Mouse (Mus musculus): ENCODE data around the gene Efs. TPM values are rescaled to one million over a fixed set of nuclear protein-coding genes. Genes with fewer than 3 reads are reported as not detected.

Efs gene
- total and polyA plus RNA-seq, 2 experiments from 2014 or later: 3.9 to 22.2 TPM

- no peak overlapping the region for H3K27ac ChIP-seq (ENCODE audit: low read depth)
- 1% methylated on average over 3 of the region's 3 CpGs for WGBS
- no peak overlapping the region for H3K4me2 ChIP-seq (ENCODE audit: low read depth, low read length)
- DNase-seq (ENCODE audit: low spot score) (peak; percentile 83), ATAC-seq (ENCODE audit: insufficient read depth, low read depth) (peak; percentile 82)
- peaks cover 37% of the 10 kb centered on the region for H3K36me3 ChIP-seq (replicated peaks; ENCODE audit: control insufficient read depth, insufficient read depth, low read length)
- H3K4me3 ChIP-seq (ENCODE audit: low read depth, low read length): no peak overlapping the region
- H3K4me1 ChIP-seq (ENCODE audit: control insufficient read depth, insufficient read depth): peaks cover 3% of the 10 kb centered on the region
- TF ChIP-seq EP300 (IDR thresholded peaks at IDR 0.05; ENCODE audit: low read depth): 0 out of 2 replicates have a peak, but pooled peaks have one; percentile 44
- peak; percentile 85 for TF ChIP-seq CTCF (IDR thresholded peaks at IDR 0.05; ENCODE audit: low read depth)
- no peaks in the 10 kb centered on the region for H3K9me3 ChIP-seq (replicated peaks; ENCODE audit: control insufficient read depth, low read length)
- no peak overlapping the region for H3K9ac ChIP-seq (replicated peaks; ENCODE audit: low read depth, low read length)
- no peaks in the 10 kb centered on the region for H3K27me3 ChIP-seq (ENCODE audit: control insufficient read depth, insufficient read depth, low read length)
These were observed 25.5 kb downstream of the Efs start for GRCm38 (mm10) chr14:54900383-54900782.

DNA sequence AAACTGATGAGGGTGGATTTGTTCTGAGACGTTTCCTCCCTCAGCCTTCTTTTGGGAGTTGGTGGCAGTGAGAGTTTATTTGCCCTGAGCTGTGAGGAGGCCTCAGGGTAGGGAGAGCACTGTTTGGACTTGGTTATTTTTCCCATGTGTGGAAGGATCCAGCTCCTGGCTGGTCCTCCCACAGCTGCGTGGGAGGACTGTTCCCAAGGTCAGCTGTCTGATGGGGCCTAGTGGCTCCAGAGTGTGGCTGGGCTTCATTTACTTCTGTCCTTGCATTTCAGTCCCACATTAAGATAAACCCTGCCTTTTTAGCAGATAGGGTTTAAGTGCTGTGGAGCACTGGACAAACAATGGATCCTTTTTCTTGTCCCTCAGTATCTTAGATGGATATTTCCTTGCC is 28.5 kb downstream of the Efs start:
- DNase-seq (ENCODE audit: low spot score): no peak
- Histone ChIP-seq H3K27me3 (ENCODE audit: control insufficient read depth, insufficient read depth, low read length) (no peaks in the 10 kb centered on the region), H3K9me3 (replicated peaks; ENCODE audit: control insufficient read depth, low read length) (no peaks in the 10 kb centered on the region), H3K36me3 (replicated peaks; ENCODE audit: control insufficient read depth, insufficient read depth, low read length) (peaks cover 38% of the 10 kb centered on the region), H3K27ac (ENCODE audit: low read depth) (no peak overlapping the region), H3K4me1 (ENCODE audit: control insufficient read depth, insufficient read depth) (peaks cover 14% of the 10 kb centered on the region), H3K4me3 (ENCODE audit: low read depth, low read length) (no peak overlapping the region), H3K4me2 (ENCODE audit: low read depth, low read length) (no peak overlapping the region), H3K9ac (replicated peaks; ENCODE audit: low read depth, low read length) (peak overlapping the region; percentile 47; the same call in 1 of the 2 replicates)
- 30% methylated on average over 2 of the region's 2 CpGs for WGBS
- no peak for ATAC-seq (ENCODE audit: insufficient read depth, low read depth)
- TF ChIP-seq CTCF (IDR thresholded peaks at IDR 0.05; ENCODE audit: low read depth) (no peak), EP300 (IDR thresholded peaks at IDR 0.05; ENCODE audit: low read depth) (no peak)

DNA sequence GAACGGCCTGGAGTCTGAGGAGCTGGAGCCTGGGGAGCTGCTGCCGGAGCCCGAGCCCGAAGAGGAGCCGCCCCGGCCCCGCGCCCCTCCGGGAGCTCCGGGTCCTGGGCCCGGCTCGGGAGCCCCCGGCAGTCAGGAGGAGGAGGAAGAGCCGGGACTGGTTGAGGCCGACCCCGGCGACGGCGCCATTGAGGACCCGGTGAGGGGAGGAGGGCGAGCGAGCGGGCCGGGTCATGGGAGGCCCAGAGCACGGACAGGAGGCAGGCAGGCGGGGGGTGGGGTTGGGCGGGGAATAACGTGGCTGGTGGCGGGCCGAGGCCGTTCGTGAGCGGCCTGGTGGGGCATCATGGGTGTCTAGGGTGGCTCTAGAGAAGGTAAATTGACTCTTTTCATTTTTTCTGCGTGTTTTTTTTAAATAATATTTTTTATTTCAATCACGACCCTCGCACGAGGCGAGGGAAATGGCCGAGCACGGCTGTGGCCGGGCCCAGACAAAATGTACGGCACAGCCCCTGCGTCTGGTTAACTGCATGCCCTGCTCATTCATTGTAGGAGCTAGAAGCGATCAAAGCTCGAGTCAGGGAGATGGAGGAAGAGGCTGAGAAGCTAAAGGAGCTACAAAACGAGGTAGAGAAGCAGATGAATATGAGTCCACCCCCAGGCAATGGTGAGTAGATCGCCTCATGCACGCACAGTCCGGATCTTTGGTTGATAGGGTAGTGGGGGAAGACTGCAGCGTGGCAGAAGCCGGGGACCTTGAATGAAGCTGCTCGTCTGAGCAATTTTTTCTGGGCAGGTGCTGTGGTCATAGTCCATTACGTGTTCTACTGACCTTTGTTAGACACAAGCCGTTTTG is 31.4 kb downstream of the Efs start:
- Histone ChIP-seq H3K27me3 (ENCODE audit: control insufficient read depth, insufficient read depth, low read length) (no peaks in the 10 kb centered on the region), H3K36me3 (replicated peaks; ENCODE audit: control insufficient read depth, insufficient read depth, low read length) (peaks cover 38% of the 10 kb centered on the region), H3K9ac (replicated peaks; ENCODE audit: low read depth, low read length) (peak overlapping the region; percentile 98), H3K4me3 (ENCODE audit: low read depth, low read length) (peak overlapping the region; percentile 99), H3K9me3 (replicated peaks; ENCODE audit: control insufficient read depth, low read length) (no peaks in the 10 kb centered on the region), H3K4me2 (ENCODE audit: low read depth, low read length) (peak overlapping the region; percentile 83), H3K27ac (ENCODE audit: low read depth) (peak overlapping the region; percentile 96), H3K4me1 (ENCODE audit: control insufficient read depth, insufficient read depth) (peaks cover 14% of the 10 kb centered on the region)
- ATAC-seq (ENCODE audit: insufficient read depth, low read depth) (peak; percentile 65), DNase-seq (ENCODE audit: low spot score) (no peak)
- TF ChIP-seq CTCF (IDR thresholded peaks at IDR 0.05; ENCODE audit: low read depth): no peak
- no peak for TF ChIP-seq EP300 (IDR thresholded peaks at IDR 0.05; ENCODE audit: low read depth)
- WGBS: under 1% methylated on average over 54 of the region's 54 CpGs

- H3K4me2 ChIP-seq (ENCODE audit: low read depth, low read length): peak overlapping the region; percentile 59
- DNase-seq (ENCODE audit: low spot score): peak; percentile 100
- TF ChIP-seq CTCF (IDR thresholded peaks at IDR 0.05; ENCODE audit: low read depth) (peak; percentile 4; the same call in 1 of the 2 replicates), EP300 (IDR thresholded peaks at IDR 0.05; ENCODE audit: low read depth) (peak; percentile 86)
- peak overlapping the region; percentile 98 for H3K9ac ChIP-seq (replicated peaks; ENCODE audit: low read depth, low read length)
- peak; percentile 98 for ATAC-seq (ENCODE audit: insufficient read depth, low read depth)
- H3K36me3 ChIP-seq (replicated peaks; ENCODE audit: control insufficient read depth, insufficient read depth, low read length): peaks cover 33% of the 10 kb centered on the region
- under 1% methylated on average over 38 of the region's 38 CpGs for WGBS
- no peaks in the 10 kb centered on the region for H3K27me3 ChIP-seq (ENCODE audit: control insufficient read depth, insufficient read depth, low read length)
- peak overlapping the region; percentile 96 for H3K27ac ChIP-seq (ENCODE audit: low read depth)
- peaks cover 14% of the 10 kb centered on the region for H3K4me1 ChIP-seq (ENCODE audit: control insufficient read depth, insufficient read depth)
- no peaks in the 10 kb centered on the region for H3K9me3 ChIP-seq (replicated peaks; ENCODE audit: control insufficient read depth, low read length)
- peak overlapping the region; percentile 99 for H3K4me3 ChIP-seq (ENCODE audit: low read depth, low read length)
These were observed 32.2 kb downstream of the Efs start for GRCm38 (mm10) chr14:54893651-54894181.

GRCm38 (mm10) chr14:54892200-54892599 is 33.7 kb downstream of the Efs start, which contains the start of gene Pabpn1:
Gene Pabpn1, plus strand, starts transcription at chr14:54892500.
- 96% methylated on average over 3 of the region's 3 CpGs for WGBS

More at GRCm38 (mm10) chr14:54892200-54892599, 33.7 kb downstream of the Efs start, which contains the start of gene Pabpn1:
- TF ChIP-seq CTCF (IDR thresholded peaks at IDR 0.05; ENCODE audit: low read depth) (no peak), EP300 (IDR thresholded peaks at IDR 0.05; ENCODE audit: low read depth) (no peak)
- no peaks in the 10 kb centered on the region for H3K27me3 ChIP-seq (ENCODE audit: control insufficient read depth, insufficient read depth, low read length)
- peaks cover 19% of the 10 kb centered on the region for H3K36me3 ChIP-seq (replicated peaks; ENCODE audit: control insufficient read depth, insufficient read depth, low read length)
- H3K9ac ChIP-seq (replicated peaks; ENCODE audit: low read depth, low read length): peak within 1 kb of the TSS; percentile 43
- peak within 1 kb of the TSS; percentile 86 for H3K27ac ChIP-seq (ENCODE audit: low read depth)
- ATAC-seq (ENCODE audit: insufficient read depth, low read depth): no peak
- no peaks in the 10 kb centered on the region for H3K9me3 ChIP-seq (replicated peaks; ENCODE audit: control insufficient read depth, low read length)
- H3K4me3 ChIP-seq (ENCODE audit: low read depth, low read length): peak within 1 kb of the TSS; percentile 50
- peaks cover 14% of the 10 kb centered on the region for H3K4me1 ChIP-seq (ENCODE audit: control insufficient read depth, insufficient read depth)
- H3K4me2 ChIP-seq (ENCODE audit: low read depth, low read length): peak within 1 kb of the TSS; percentile 59
- DNase-seq (ENCODE audit: low spot score): no peak
